Mouse (Mus musculus) kidney, adult 9 months (tissue): ENCODE data around the gene Grm8.
"Not testable (repeated sequence)": the region's sequence is repeated elsewhere in the genome, so short reads cannot be mapped to it uniquely, and the experiment has no call there.

Experiments used
- DNase-seq: peaks from one replicate; pipeline ENCODE4 v3.0.0; 2022

The Grm8 gene

DNA sequence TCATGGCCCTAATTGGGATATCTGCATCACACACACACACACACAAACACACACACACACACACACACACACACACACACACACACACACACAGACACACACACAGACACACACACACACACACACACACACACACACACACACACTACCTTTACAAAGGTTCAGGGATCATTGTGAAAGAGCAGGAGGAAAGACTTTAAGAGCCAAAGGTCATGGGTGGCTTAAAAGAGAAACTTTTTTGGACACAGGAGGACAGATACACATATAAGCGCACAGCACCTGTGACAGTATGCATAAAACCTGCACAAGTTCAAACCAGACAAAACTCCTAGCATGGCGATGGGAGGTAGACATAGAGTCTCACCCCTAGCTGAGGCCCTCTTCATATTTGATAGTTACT is 315.2 kb downstream of the Grm8 start:
- DNase-seq: not testable (repeated sequence)

DNA sequence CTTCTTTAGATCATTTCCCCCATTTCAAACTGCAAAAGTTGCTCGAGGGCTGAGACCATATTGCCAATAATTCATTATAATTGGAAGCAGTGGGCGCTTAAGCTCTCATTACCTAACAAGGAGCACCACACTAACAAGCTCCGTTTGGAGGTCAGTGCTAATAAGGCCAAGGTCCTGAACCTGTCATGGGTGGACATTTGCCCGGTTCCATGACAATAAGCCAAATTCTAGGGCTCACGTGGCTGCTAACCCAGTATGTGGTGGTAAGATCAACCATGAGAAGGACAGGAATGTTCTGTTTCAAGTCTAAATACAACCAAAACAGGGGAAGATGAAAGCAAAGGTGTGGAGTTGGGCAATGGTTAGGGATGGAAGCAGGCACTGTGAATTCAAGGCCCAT is 322.2 kb downstream of the Grm8 start:
- peak; percentile 31 for DNase-seq

DNA sequence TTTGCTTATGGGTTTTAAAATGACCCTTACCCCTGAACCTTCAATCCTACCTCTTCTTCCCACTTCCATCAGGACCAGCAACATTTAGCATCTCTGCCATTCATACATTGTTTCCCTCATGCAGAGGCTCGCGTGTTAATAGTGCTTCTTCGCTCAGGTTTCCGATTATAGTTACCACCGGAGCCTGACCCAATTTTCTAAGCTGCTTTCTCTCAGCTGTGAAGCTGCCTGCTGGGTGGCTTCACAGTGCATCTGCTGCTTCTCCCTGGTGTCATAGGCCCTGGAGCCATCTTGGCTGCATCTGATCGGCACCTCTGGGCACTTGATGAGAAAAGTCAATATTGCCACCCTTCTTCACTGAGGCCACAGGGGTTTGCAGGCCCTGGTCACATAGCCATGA is 325.0 kb downstream of the Grm8 start:
- DNase-seq: no peak

DNA sequence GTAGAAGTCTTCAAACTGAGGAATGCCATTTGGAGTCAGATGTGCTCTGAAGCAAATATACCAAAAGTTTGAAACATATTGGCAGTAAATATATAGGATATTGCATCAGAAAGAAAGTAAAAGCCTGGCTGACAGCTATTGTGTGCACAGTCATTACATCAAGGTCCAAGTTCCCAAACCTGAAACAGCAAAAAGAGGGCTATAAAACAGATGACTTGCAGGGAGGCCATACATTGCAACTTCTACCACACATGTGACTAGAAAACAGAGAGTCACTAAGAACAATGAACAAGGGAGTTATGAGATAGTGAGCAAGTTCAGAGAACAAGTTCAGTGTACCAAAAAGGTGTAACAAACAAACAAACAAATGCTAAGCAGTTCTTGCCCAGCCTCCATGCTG is 328.2 kb downstream of the Grm8 start:
- DNase-seq: no peak

DNA sequence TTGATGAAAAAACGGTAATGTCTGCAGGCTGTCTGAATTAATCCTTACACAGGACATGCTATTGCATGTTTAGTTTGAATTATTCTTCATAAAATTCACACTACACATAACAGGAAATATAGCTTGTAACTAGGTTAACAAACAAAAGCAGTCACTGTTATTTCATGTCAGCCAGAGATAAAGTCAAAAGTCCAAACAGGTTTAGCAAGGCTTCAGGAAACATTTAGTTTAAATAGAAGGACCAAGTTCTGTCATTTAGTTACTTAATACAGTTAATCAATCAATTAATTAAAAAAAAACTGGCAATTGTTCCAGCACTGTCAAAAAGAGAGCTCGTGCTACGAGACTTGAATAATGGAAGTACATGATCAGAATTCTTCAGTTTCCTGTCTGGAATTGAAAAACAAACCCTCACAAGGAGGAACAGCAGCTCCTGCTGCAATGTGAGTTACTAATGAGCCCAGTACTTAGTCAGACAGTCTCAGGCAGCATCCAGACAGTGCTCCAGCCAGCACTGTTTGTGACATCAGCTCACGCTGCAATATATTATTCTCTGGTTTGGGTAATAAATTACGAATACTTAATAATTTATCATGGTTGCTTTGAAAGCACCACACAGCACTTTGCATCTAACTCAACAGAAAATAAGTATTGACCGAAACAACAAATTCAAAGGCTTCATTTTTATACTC is 334.0 kb downstream of the Grm8 start:
- DNase-seq: no peak

DNA sequence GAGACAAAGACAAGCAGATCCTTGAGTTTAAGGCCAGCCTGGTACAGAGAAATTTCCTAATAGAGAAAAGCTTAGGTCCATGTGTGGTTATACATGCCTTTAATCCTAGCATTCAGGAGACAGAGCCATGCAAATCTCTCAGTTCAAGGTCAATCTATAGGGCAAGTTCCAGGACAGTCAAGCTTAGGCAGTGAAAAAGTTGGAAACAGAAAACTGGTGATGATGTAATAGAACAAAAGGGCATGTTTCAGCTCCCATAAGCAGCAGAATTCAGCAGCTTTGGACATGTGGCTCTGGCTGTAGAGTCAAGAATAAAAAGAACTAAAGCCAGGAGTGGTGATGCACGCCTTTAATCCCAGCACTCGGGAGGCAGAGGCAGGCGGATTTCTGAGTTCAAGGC is 336.2 kb downstream of the Grm8 start:
- no peak for DNase-seq

DNA sequence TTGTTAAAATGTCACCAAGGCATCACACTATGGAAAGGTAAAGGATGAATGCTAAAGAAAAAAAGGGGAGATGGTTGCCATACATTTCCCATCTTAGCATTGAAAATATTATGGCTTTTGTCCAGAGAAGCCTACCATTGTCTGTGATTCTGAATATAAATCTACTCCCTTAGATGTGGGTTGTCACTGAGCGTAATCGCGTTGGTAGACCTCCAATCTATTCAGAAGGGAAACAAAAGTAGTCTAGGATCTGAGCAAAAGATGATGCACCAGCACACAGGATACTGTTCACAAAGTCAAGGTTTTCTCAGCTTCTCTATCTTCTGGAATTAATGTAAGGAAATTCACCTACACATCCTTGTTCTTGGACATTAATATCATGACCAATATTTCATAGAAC is 345.4 kb downstream of the Grm8 start:
- DNase-seq: no peak

DNA sequence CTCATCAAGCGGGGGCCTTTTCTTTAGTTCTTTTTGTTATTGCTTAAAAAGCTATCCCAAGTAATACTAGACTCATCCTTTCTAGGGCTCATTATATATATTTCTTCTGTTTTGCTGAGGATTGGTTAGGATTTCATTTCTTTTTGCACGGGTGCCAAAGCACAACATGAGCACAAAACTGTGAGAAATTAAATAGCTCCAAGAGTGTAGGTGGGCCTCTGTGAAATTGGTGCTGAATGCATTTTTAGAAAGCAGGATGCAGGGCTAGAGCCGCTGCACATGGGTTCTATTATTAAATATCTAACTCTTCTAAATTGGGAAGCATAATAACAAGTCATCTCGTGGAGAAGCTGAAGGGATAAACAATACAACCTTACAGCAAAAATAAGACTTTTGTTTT is 345.8 kb downstream of the Grm8 start:
- DNase-seq: no peak

DNA sequence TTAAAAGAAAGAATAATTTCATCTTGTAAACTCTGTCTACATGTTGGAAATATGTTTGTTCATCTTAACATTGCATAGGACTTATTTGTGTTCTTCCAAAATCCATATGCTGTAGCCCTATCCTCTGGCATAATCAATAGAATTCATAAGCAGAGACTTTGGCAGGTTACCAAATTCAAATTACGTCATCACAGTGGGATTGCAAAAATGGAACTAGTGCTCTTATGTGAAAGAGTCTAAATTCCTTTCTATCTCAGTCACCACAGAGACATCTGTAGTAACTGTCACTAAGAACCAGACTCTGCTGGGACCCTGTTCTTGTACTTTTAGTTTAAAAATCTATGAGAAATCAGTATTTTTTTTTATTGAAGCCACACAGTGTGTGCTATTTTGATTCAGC is 352.7 kb downstream of the Grm8 start:
- DNase-seq: no peak

DNA sequence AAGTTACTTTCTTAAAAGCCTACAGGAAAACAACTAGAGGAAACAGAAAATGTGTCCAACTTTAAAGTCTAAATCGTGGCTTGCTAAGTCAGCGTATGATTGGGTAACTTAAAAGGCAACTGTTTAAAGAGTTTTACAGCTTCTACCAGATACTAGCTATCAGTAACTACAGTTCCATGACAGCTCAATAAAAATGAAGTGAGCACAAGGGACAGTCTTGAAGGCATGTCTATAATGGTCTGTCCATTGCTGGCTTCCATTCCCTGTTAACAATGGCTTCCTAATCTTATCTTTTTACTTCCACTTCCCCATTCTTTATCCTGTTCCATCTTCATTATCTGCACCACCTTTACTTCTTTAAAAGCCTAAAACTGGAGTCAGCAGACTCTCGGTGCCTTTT is 353.6 kb downstream of the Grm8 start:
- no peak for DNase-seq

DNA sequence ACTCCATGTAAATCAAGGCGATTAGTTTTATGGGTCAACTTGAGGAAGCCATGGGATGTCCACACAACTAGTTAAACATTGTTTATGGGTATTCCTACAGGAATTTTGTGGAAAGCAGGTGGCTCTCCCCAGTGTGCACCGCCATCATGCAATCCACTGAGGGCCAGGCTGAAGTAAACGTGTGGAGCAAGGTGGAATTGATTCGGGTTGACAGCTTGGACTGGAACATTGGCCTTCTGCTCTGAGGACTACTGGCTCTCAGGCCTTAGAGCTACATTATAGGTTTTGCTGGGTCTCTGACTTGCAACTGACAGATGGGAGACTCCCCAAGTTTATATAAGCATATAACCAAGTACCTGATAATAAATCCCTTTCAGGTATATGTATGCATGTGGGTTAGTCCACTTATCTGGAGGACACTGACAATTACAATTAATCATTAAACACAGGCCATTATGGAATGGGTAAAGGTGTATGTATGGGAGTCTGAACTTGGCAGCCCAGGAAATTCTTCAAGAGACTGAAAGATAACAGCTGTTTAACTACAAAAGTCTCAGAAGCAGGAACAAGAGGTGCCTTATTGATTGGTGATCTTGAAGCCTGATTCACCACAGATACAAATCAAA is 359.2 kb downstream of the Grm8 start:
- no peak for DNase-seq

DNA sequence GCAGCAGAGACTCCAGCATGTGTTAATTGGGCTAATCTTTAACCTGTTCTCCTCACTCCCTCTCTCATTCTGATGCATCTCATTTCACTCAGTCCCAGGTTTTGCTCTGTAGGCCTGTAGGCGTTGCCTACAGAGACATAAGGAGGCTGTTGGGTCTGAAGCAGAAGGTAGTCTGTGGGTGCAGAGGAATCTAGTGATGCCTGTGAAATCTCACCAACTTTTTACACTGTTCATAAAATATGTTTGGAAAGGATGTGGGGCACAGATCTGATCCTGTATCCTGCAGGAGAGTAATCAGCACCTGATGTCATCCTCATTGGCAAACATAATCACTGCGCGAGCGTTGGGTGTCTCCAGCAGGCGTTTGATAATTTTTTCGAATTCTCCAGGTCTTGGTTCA is 372.9 kb downstream of the Grm8 start:
- no peak for DNase-seq

DNA sequence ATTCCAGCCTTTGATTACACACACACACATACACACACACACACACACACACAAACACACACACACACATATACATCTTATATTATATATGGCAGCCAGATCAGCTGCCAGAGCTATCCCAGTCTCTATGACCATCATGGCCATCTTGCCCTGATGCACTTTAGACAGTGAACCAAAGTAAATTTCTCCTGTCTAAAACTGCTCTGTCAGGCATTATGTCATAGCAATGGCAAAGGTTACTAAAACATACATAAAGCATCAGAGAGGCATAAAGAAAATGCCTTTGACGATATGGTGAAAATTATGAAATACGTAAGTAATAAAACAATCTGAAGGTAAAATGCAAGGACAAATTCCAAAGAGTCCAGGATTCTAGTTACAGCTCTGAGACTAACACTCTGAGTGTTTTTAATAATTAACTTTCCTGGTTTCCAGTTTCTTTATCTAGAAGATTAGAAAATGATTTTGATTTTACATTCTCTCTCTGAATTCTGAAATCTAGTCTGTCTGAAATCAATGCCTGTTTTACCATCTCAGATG is 381.6 kb downstream of the Grm8 start:
- no peak for DNase-seq

DNA sequence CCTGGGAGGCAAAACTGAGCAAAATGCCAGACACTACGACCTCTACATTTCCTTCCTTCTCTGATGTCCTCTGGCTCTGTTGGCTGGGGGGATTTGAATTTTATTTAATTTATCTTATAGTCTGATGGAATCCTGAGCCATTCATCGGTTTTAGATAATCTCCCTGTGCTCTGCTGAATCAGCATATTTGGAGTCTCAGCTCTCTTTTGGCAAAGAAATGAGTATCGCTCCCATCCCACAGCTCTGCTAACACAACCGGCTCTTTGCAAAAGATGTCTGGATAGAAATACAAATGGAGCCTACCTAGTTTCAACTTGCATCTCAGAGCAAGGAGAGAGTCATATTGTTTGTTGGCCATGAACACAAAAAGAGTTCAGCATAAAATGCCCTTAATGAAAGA is 388.5 kb downstream of the Grm8 start:
- no peak for DNase-seq

DNA sequence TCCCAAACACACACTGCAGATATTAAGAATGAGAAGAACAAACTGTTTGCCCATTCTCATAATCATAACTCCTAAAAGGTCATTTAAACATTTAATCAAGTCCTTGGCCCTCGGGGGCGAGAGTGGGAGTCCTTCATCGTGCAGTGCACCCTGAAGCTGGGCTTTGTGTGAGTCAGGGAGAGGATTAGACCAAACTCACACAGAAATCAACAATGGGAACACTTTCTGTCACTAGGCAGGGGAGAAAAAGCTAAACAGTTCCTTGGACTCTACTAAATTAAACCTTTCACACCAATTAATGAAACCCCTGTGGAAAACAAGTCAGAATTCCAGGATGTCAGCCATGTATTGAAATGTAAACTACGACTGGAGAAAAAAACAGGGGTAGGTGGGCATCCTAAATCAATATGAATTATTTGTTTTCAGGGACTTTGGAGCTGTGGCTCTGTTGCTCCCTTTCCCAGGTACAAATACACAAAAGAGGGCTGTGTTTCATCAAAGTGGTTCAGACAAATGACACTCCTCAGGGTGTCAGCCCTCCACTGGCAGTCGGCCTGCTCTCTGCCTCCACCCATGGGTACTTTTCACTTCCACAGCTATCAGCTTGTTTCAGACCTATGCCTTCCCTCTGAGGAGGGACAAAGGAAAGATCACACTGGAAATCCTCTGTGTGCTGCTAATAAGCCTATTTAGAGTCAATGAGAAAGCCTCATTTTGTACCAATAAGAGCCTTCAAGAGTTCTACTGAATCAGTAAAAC is 389.1 kb downstream of the Grm8 start:
- DNase-seq: no peak

DNA sequence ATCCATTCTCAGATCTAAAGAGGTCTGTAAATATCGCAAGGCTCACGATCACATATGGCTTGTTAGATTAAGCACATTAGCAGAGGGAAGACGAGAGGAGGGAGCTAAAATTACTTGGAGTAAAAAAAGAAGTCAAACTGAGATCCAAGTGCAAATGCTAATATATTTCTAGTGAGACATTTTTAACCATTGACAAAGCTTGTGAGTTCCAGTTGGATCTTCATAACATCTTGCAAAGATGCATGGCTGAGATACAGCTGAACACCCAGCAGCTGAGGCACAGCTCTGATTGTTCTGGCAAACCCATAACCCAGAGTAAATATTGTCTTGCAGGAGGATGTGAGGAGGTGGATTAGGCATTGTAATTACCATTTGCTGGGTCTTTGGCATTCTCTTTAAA is 445.6 kb downstream of the Grm8 start:
- DNase-seq: no peak

DNA sequence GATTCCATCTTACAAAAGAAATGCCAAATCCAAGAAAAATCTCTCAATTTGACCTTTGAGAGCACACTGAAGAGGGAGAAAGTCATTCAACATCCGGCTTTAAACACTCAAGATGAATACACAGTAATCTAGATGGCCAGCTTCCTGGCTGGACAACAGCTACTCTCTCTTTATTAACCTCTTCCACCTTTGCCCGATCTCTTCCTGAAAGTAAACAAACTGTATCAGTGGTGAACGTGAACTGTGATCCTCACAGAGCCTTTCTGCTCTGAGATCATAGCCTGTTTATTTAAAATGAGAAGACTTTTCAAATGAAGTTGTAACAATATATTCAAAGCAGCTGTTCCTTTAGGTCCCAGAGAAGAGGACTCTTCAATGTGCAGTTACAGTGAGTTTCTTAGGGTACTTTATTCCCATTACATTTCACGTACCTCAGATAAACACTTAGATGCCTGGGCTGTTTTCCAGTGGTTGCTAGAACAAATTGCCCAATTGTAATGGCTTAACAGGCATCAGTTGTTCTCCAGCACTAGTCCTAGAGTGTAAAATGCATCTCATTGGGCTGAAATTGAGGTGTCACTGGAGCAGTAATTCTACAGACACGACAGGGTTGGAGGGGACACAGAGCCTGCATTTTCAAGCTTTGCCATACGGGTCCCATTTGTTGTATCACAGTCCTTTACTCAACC is 473.1 kb downstream of the Grm8 start:
- no peak for DNase-seq

DNA sequence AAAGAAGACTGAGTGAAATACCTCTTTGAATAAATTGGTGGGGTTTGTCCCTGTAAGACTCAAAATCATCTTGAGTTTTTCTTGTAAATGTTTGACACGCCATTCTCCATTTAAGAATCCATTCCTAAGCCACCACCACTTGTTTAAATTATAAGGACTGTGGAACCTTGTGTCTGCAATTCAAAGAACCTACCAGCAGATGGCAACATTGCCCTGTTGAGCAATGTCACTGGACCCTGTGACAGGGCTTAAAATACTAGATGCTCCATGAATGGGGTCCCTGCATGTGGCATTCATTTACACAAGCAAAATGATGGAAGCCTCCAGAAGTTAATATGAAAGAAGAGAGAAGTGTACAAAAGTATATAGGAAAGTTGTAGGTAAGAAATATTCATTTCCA is 477.5 kb downstream of the Grm8 start:
- DNase-seq: peak; percentile 52

DNA sequence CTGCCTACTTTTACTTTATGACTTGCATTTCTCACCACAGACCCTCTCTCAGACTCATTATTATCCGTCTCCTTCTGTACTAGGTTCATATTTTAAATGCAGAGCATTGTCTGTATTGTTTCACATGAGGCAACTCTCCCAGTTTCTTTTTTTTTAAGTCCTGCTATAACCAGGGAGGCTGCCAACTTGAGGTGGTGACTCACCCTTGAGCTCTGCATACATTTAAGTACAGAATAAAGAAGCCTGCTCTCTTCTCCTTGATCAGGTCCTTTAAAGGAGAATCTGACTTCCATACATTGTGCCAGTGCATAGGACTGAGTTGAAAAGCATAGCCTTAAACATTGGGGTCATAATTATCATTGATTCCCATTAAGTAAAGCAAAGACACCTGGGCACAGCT is 488.5 kb downstream of the Grm8 start:
- DNase-seq: no peak

DNA sequence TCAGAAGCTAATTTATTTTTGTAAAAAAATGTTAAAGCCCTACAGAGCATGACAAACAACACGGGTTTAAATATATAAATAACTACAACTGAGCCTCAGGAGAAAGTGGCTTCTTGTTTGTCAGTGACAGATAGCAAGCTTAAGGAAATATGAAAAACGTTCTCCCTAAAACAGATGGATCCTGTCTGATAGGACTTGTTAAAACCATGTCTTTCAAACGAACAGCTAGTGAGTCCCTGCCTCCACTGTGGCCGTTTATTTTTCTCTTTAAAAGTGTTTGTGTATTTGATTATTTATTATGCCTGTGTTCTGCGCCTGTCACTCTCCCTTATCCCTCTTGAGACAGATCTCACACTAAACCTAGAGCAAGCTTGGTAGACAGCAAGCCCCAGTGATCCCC is 489.9 kb downstream of the Grm8 start:
- no peak for DNase-seq

DNA sequence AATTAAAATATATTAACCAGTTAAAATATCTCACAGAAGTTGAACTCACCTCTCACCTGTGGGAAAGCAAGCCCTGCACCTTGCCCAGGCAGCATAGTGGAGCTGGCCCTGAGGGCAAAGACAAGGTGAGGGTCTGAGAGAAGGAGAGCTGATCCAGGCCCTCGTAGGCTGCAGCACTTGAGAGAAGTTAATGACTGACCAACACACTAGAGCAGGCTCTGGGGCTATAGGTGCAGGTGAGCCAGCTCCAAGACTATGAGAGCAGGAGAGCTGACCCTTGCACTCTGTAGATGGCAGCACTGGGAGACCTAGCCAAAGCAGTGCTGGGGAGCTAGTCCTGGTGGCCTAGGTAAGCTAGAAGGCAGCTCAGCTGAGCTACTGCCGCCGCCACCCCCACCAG is 499.1 kb downstream of the Grm8 start:
- DNase-seq: no peak

DNA sequence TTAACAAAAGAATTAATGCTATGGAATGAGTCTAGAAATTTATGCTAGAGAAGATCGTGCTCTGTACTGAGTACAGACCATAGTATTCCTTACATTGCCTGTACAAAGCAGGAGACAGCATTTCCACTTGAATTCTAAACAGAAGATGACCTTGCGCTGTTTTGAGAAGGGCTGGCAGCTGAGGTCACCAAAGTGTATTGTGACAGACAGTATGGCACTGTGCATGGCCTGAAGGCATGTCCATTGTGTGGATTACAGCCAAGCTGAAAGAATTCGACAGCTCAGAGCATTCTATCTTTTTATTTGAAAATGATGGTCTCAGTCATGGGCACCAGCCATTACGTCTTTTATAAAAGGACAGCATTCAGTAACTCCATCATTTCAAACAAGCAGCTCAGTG is 517.5 kb downstream of the Grm8 start:
- no peak for DNase-seq

DNA sequence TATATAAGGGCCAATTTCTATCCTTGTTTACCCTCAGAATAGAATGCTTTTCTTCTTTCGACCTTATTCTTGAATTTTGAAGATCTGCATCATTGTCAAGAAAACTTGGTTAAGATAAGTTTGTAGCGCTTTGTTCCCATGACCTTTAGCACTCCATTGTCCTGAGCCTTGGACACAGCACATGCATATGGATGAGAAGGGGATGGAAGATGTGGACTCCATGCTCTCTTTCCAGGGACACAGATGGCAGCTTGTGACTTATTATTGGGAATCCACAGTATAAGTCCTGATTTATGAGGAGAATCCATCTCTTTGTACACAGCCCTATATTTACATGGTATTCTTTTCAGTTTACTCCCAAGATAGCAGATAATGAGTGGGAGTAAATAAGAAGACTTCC is 554.5 kb downstream of the Grm8 start:
- no peak for DNase-seq

DNA sequence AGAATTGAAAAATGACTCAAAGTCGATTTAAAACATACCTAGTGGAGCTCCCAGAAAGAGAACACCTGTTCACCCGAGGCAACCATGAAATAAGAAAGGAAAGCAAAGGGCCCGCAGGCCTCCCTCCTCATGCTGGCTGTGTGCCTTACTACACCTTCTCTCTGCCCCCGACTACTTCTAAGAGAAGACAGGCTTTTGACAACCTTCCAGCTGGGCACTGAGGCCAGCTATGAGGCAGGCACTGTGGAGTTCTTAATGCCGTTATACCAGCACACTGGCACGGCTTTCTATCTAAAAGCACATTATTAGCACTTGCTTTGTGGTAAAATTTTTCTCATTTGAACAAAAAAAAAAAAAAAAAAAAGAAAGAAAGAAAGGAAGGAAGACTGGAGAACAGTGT is 589.5 kb downstream of the Grm8 start:
- DNase-seq: no peak
